Comparison of ENCODE assay signal across 11 mouse cellular contexts in the genomic region with DNA sequence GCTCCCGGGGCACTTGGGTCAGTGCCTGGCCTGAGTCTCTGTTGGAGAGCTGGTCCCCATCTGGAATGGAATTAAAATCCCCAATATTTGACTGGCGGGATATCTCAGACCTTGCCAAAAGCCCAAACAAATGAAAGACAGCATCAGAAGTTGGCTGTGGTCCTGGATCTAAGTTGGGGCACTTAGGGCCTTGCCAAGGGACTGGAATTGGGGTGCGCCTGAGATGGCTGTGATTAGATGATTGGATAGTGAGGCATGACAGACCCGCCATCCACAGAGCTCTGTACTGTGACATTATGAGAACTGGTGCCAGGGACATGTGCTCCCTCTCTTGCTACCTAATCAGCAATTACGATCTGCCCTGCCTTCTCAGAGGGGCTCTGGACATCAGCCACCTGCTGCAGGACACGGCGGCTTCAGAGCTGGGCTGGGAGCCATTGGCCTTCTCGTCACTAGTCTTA.
DNase-seq lines count a peak whose midpoint lies in the region; ATAC-seq and TF ChIP-seq lines count a peak whose summit lies in the region.
"Had no signal": no experiment of that assay in that cellular context is flagged by ENCODE, and none has a peak within 500 bp of the region (broad histone marks: within the 10 kb centered on the region; RNA-seq: fewer than 3 reads in every experiment).

No protein-coding gene starts in this region.

- WGBS in hindbrain, postnatal 0 days, result 43% methylated on average over 8 of the region's 8 CpGs
- 79% methylated on average over 8 of the region's 8 CpGs for WGBS in hindbrain, embryonic 13.5 days
- 71% methylated on average over 8 of the region's 8 CpGs for WGBS in lung, embryonic 14.5 days

- H3K9ac ChIP-seq in hindbrain, postnatal 0 days (replicated peaks; ENCODE audit: low read length), result no peak overlapping the region
- no peak overlapping the region for H3K9ac ChIP-seq in hindbrain, embryonic 13.5 days
- no peak overlapping the region for H3K9ac ChIP-seq in lung, embryonic 14.5 days
- H3K9ac ChIP-seq: liver, embryonic 14.5 days had no signal

- no peaks in the 10 kb centered on the region for H3K36me3 ChIP-seq in hindbrain, postnatal 0 days (ENCODE audit: insufficient read depth, low read length)
- no peaks in the 10 kb centered on the region for H3K36me3 ChIP-seq in hindbrain, embryonic 13.5 days
- H3K36me3 ChIP-seq in lung, embryonic 14.5 days (ENCODE audit: insufficient read depth), result no peaks in the 10 kb centered on the region

- no peak overlapping the region for H3K4me3 ChIP-seq in hindbrain, postnatal 0 days (ENCODE audit: low read length)
- H3K4me3 ChIP-seq in hindbrain, embryonic 13.5 days, result no peak overlapping the region
- no peak overlapping the region for H3K4me3 ChIP-seq in lung, embryonic 14.5 days (ENCODE audit: low read depth, low read length)
- H3K4me3 ChIP-seq: myocyte had no signal

- ATAC-seq in hindbrain, postnatal 0 days, result peak; percentile 89
- no peak for ATAC-seq in hindbrain, embryonic 13.5 days (ENCODE audit: low FRiP score)
- ATAC-seq in lung, embryonic 14.5 days (ENCODE audit: insufficient read depth), result peak; percentile 70

- H3K27ac ChIP-seq in hindbrain, postnatal 0 days, result no peak overlapping the region
- H3K27ac ChIP-seq in hindbrain, embryonic 13.5 days, result no peak overlapping the region
- no peak overlapping the region for H3K27ac ChIP-seq in lung, embryonic 14.5 days (ENCODE audit: low read depth)
- H3K27ac ChIP-seq: liver, embryonic 14.5 days had no signal

- no peak overlapping the region for H3K4me2 ChIP-seq in hindbrain, postnatal 0 days (ENCODE audit: low read depth, low read length)
- H3K4me2 ChIP-seq in hindbrain, embryonic 13.5 days, result no peak overlapping the region
- H3K4me2 ChIP-seq in lung, embryonic 14.5 days, result no peak overlapping the region

- no peak for TF ChIP-seq CTCF in hindbrain, postnatal 0 days (IDR thresholded peaks at IDR 0.05; ENCODE audit: low read depth)
- no peak for TF ChIP-seq CTCF in lung, embryonic 14.5 days (IDR thresholded peaks at IDR 0.05; ENCODE audit: low read depth)

- H3K4me1 ChIP-seq in hindbrain, postnatal 0 days (ENCODE audit: insufficient read depth, low read length), result no peaks in the 10 kb centered on the region
- peaks cover 3% of the 10 kb centered on the region; the same call in 1 of the 2 replicates for H3K4me1 ChIP-seq in hindbrain, embryonic 13.5 days (replicated peaks)
- no peaks in the 10 kb centered on the region for H3K4me1 ChIP-seq in lung, embryonic 14.5 days (ENCODE audit: insufficient read depth)

- DNase-seq in hindbrain, postnatal 0 days (ENCODE audit: low spot score), result peak; percentile 83
- DNase-seq in brain, adult 2 months (ENCODE audit: low read depth, low spot score), result peak; percentile 86
- peak; percentile 74 to 79 for DNase-seq in cerebellum, adult 18-20 months
- DNase-seq in lung, embryonic 14.5 days, result peak; percentile 30
- no peak for DNase-seq in spleen, postnatal 4 days (ENCODE audit: low spot score in 2 of 2)
- no peak for DNase-seq in layer of hippocampus, postnatal 25 days (ENCODE audit: extremely low spot score in 1 of 2, low spot score in 1 of 2)
- DNase-seq: gastrocnemius, postnatal 25 days; heart, postnatal 14 days had no signal

- no peaks in the 10 kb centered on the region for H3K27me3 ChIP-seq in hindbrain, postnatal 0 days (ENCODE audit: insufficient read depth, low read length)
- no peaks in the 10 kb centered on the region for H3K27me3 ChIP-seq in hindbrain, embryonic 13.5 days
- H3K27me3 ChIP-seq in lung, embryonic 14.5 days (ENCODE audit: insufficient read depth, low read length), result no peaks in the 10 kb centered on the region

- no peaks in the 10 kb centered on the region for H3K9me3 ChIP-seq in hindbrain, postnatal 0 days (ENCODE audit: low read length)
- no peaks in the 10 kb centered on the region; the same call in 1 of the 2 replicates for H3K9me3 ChIP-seq in hindbrain, embryonic 13.5 days
- no peaks in the 10 kb centered on the region for H3K9me3 ChIP-seq in lung, embryonic 14.5 days (ENCODE audit: low read depth, low read length)

Comparison
In these comparisons a context has a peak if more than half of its experiments do, and no peak if none do; other contexts are left out.
1. DNase-seq: peak in hindbrain, postnatal 0 days (single experiment), brain, adult 2 months (single experiment), cerebellum, adult 18-20 months (2 of 2) and lung, embryonic 14.5 days (single experiment); none in spleen, postnatal 4 days (0 of 2) and layer of hippocampus, postnatal 25 days (0 of 2).